Mouse (Mus musculus) adrenal gland, adult 2 months (tissue): ENCODE data around the gene Sdr42e1. TPM values are rescaled to one million over a fixed set of nuclear protein-coding genes. Genes with fewer than 3 reads are reported as not detected.

Source experiments
- DNase-seq: peaks from one replicate; pipeline ENCODE4 v3.0.0; 2021
- long read RNA-seq: library from polyadenylated mRNA; stranded (forward); transcript quantifications from one replicate; pipeline ENCODE4 v2.0.0, GENCODE M21; 2021
- polyA plus RNA-seq: library from polyadenylated mRNA; depleted of rRNA; stranded (reverse); fragments of >200 nt; gene quantifications from 2 replicates; pipeline ENCODE4 v1.2.3, GENCODE M21; 2012; rRNA removed
- total RNA-seq, 2 experiments: library from RNA; stranded (reverse); gene quantifications; 2 replicates each; pipeline ENCODE4 v1.2.3; 2021

Sdr42e1 gene
- total RNA-seq (1 to 10 TPM; 2.3 to 2.7 TPM), polyA plus RNA-seq (1.7 TPM in 2 replicates)
- long read RNA-seq, partial matches to known transcripts: 0 of 5 reads
- long read RNA-seq, other reads (novel, unspliced or antisense): 2 of 5 reads

DNA sequence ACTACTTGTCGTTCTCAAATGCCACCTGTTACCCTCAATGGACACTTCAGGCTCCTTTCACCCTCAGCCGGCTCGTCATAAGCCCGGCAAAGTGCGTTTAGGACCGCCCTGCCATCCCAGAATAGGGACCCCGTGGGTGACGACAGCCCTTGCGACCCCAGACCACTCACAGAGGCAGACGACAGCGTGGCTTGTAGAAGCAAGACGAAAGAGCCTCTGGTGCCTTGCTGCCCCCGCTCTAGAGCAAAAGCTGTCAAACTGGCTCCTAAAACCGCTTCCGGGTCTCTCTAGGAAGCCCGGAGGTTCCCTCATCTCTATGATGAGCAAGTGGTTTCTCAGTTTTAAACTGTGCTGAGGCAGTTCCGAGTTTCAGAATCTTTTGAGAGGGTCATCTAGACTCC lies at the start of gene Sdr42e1:
Gene Sdr42e1, minus strand, starts transcription at position 260 of the 401 bp plus-strand sequence.
- peak; percentile 59 for DNase-seq

DNA sequence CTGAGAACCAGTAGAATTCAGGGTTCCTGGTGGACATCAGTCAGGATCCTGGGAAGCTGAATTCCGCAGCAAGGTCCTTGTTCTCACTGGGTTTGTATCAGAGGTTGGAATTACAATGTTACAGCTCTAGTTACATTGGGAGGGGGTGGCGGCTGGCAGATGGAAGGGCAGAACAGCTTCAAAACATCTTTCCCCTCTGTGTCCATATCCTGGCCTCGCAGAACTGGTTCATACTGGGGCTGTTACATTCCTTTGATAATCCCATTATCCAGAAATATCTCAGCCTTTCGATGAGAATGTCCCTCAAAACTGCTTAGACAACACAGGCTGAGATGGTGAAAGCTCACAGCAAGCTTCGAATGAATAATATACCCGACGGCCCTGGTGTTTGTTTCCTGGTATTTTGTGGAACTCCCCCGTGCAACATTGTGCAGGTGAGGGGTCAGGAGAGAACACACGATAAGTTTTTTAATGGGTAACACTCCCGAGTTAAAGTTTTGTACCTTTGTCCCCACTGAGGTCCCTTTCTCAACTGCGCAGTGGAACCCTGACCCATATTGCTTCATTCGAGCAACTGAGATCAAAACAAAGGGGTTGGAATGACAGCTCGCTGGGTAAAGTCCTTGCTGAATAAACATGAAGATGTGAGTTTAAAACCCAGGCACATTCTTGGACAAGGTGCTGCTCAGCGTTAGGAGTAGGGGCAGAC lies 44.8 kb upstream of the Sdr42e1 start:
- DNase-seq: no peak

DNA sequence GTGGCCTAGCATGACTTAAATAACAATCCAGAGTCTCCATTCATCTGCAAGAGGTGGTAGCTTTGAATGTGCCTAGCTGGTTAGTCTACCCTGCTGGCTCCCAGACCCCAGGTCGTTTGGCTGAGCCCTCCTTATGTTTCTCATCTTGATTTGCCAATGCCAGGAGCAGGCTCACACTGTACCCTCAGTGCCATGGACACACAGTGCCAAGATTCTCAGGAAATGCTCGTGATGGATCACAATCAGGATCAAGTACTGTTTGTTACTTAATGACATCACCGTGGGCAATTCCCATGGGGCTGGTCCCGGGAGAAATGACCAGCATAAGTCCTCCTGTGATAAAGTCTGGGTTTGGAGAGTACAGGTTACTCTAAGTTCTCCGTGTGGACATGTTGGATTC lies 42.4 kb upstream of the Sdr42e1 start:
- no peak for DNase-seq

DNA sequence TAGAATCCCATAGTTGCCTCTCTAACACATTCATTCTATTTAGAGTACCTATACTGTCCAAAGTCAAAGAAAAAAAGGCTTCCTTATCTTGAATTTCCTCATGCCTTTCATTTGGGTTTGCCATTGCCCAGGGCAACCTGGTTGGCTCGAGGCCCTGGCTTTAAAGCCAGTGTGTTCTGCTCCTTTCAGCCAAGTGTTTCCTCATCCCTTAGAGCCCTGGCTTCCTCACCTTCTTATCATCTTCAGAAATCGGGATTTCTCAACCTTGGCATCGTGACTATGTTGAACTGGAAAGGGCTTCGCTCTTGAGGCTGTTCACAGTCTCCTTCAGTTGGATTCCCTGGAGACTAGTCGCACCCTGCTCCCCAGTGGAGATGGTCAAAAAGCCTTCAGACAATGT lies 41.1 kb upstream of the Sdr42e1 start:
- DNase-seq: peak; percentile 15

DNA sequence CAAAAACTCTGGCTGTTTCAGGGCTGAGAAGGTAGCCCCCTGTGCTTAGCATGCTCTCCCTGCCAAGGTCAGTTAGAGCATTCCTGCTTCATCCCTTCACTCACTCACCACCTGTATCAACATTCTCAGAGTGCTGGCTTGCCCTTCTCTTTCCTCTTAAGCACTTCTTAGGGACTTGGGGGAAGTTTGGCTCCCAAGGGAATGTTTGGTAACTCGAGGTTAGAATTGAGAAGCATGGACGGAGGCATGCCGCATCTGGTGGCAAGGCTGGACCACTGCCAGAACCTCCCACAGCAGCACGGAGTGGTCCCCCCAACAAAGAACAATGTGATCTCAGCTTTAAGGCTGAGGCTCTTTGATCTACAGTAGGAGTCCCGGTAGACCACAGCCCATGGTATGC lies 38.7 kb upstream of the Sdr42e1 start:
- DNase-seq: no peak

DNA sequence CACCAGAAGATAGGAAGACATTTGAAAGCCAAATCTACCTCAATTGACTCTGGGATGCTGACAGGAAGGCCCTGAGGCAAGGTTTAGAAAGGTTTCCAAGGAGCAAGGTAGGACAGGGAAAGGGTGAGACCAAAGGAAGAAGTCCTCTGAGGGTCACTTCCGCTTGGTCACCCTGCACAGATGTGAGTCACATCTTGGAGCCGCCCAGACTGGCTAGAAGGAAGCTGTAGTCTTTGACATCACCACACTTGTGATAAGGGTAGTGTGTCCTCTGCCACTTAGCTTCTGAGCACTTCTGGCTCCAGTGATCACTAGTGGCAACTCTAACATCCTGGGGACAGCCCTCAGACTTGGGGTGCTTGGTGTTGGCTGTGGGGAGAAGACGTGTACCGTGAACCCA lies 32.7 kb upstream of the Sdr42e1 start:
- DNase-seq: no peak

DNA sequence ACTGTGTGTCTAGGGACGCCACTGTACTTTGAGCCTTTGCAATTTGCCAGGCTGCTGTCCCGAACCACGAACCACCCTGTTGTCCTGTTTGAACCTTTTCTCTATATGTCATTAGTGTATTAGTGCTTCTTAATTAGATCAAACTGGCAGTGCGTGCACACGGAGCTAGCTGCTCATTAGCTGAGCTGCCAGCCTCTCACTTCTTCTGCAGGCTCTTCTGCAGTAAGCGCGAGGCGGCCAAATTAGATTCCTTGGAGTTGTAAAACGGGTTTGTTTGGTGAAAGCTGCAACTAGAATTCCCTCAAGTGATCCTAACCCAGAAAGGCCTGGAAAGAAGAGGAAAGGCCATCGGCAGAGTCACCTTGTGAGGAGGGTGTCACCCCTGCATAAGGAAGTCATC lies 29.2 kb upstream of the Sdr42e1 start:
- no peak for DNase-seq

DNA sequence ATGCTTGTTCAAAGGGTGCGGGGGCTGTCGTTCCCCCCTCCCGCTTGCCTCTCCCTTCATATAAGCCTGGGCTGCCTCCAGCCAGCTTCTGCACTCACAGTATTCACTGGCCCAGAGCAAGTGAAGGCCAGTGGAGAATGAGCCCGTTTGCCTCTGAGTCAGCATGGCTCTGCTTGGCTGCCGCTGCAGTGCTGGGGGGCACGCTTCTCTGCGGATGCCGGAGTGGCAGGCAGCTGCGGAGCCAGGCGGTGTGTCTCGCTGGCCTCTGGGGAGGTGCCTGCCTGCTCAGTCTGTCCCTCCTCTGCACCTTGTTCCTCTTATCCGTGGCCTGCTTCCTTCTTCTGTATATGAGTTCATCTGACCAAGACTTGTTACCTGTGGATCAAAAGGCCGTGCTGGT lies 28.4 kb upstream of the Sdr42e1 start, which contains the start of gene Hsd17b2:
Gene Hsd17b2, plus strand, starts transcription at position 46 of the 400 bp plus-strand sequence.
- DNase-seq: no peak

DNA sequence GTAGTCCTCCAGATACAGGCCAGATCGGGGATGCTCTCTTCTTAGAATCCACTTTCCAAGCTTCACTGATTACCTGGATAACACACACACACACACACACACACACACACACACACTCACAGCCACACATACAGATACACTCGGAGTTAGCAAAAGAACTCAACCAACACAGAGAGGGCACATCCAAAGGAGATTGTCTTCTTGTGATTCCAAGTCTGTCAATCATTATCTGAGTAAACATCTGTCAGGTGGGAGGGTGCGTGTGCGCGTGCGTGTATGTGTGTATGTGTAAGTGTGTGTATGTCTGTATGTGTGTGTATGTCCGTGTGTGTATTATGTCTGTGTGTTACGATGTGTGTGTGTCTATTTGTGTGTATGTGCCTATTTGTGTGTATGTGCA lies 27.8 kb upstream of the Sdr42e1 start:
- DNase-seq: no peak

DNA sequence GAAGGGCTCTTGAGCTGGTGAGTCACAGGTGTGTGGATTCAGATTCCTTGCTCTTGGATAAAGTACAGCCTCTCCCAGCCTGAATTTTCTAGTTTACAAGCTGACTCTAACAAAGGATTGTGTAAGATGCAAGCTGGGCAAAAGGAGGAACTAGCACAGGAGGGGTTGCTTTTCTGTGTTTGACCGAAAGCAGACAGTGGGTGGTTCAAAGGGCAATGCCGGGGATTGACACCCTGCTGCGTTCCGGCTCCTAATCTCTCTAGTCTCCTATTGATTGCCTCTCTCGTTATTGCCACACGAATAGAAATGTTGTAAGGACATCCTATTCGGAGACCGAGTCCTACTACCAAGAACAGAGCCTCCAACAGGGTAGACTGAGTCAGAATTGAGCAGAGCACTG lies 27.2 kb upstream of the Sdr42e1 start:
- no peak for DNase-seq

DNA sequence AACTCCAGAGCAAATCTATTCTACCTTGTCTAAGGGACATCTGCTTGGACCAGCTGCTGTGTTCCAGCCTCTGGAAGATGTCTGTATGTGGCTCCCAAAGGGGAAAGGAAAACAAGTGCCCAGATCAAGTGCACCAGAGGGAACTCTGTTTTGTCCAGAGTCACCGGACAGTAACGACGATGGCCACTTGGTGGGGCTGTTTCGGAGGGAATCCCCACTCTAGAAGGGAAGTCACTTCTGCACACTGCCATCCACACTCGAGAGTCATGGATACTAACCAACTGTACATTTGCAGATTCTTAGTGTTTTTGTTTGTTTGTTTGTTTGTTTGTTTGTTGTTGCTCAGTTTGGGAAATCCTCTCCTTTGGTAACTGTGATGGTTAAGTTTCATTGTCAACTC lies 23.8 kb upstream of the Sdr42e1 start:
- peak; percentile 17 for DNase-seq

DNA sequence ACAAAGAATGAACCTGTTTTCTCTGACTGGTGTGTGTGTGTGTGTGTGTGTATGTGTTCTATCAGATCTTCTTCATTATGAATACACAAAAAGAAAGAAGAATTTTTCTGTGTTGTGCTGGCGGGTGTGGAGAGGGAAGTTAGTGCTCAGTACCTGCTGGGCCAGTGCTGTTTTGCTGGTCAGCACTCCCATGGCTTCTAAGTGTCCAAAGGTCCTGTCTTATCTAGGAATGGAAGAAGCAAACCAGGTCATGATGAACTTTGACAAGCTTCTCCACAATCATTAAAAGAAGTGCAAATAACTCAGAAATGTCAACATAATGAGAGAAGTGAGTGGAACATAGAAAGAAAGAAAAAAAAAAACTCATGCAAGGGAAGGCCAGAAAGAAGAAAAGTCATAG lies 22.1 kb upstream of the Sdr42e1 start:
- no peak for DNase-seq

DNA sequence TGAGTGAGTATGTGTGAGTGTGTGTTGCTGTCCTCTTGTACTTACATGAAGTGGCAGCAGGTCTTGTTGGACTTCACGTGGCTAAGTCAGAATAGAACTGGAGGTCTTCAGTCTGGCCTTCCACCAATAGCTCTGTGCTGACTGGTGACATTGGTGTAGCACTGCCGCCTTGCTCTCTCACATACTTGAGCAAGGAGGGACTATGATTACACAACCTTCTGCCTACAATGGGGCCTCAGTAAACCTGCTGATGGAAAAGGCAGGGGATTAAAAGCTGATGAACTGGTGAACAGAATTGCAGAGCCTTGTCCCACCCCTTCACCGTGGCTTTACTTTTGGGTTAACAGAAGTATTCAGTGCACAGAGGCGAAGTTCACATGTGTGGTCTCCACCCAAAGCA lies 18.6 kb upstream of the Sdr42e1 start:
- no peak for DNase-seq

DNA sequence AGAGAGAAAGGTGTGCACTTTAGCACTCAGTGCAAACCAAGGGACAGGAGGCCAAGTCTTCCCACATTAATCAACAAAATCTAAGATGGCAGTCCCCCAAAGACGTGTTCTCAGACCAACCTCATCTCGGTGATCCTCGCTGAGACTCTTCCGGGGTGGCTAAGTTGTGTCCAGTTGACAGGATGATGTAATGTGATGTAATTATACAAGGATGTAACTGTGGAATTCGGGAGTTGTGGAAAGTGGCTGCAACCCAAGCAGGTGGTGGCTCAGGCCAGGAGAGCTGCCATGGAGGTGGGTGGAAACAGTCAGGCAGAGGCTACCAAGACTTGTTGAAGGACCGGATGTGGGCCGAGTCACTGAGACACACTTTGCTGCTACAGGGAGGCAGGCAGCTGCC lies 14.4 kb upstream of the Sdr42e1 start:
- DNase-seq: no peak

DNA sequence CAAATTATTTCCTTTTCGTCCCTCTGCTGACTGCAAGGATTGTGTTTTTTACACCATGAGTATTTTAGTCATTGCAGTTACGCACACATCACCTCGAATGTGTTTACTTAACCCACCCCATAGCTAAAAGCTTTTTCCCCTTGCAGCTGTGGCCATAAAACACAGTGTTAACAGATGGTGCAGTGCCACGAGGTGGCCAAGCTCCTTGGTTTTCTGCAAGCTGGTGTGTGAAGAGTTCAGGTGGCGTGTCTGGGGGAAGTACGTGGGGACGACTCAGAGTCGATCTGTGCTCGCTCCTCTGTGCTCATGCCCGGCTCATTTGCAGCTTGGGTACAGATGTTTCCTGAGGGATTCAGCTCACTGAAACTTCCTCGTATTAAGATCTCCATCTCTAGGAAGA lies 11.0 kb upstream of the Sdr42e1 start:
- no peak for DNase-seq

DNA sequence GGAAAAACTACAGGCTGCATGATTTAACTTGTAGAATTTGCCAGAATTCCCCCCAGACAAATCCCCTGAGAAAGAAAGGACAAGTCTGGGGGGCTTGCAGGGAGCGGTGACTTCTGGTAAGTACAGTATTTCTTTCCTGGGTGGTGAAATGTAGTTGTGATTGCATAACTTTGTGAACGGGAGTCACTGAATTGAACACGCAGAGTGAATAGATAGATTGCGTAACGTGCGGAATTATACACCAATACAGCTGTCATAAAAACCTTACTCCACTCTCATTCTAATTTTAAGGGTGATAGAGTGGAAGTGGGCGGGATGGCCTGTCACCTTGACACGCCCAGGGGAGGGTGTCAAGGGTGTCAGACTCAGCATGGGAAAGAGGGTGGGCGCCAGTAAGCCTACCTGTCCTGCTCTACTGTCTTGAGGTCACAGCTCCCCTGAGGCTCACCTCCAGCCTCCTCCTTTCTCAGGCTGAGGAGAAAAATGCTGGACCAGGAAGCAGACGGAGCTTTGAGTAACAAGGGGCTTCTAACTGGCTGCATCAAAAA lies 10.5 kb upstream of the Sdr42e1 start:
- no peak for DNase-seq

DNA sequence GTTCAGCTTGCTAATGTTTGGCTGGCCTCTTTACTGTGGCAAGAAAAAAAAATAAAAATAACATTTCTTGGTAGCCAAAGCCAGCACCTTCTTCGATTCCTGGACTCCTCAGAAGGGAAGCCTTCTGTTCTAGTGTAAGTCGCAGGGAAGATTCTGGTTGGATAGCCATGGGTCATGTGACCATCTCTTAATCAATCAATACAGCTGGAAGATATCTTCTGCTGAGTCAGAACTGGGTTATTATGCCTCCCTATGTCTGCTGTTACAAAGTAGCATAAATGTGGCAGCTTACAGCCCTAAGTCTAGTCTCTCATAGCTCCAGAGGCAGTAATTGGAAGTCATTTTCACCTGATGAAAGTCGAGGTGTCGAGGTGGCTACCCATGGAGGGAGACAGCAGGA lies 5.2 kb upstream of the Sdr42e1 start:
- no peak for DNase-seq

DNA sequence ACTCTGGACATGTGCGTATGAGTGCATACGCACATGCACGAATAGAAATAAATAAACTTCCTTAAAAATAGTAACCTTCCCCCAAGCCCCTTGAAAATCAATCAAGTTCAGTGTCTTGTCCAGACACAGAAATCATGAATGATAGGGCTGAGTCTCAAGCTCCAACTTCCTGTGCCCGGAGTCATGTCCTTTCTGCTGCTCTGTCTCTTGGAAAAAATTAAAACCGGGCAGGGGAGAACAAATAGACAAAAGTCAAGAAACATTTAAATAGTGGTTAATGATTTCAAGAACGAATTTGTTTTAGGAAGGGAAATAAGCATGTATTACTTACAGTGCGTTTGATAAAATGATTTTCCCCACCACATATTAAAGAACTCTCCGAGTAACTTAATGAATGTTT lies 3.5 kb upstream of the Sdr42e1 start:
- no peak for DNase-seq

DNA sequence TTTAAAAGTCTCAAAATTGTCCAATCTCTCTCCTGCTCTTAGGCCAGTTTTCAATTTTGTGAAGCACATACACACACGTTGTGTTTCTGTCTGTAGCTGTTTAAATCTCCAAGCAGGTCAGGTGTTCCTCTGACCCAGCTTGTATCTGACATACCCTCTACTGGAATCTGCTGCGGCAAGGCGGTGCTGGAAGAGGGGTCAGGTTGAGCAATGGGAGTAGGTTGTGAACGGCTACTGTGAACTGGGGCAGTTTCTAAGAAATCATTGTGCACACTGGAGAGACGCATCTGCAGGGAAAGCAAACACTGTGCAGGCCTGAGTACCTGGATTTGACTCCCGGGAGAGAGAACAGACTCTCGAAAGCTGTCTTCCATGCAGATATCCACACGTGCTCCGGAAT lies 3.0 kb upstream of the Sdr42e1 start:
- no peak for DNase-seq

DNA sequence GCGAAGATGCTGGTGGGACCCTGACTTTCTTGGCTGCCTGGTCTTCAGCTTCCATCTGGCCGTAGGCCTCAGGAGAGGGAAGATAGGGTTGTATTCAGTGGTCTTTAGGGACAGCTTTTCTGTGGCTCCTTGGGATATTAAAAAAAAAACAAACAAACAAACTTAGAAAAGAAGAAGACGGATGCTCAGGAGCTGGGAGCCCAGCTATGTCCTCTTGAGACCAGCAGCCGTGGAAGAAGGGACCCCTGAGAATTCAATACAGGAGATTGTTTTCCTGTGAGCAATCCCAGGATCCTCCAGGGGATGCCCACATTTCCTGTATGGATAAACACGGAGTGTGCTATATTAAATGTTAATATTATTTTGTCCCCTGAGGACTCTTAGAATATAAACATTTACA lies 1.7 kb upstream of the Sdr42e1 start:
- no peak for DNase-seq

DNA sequence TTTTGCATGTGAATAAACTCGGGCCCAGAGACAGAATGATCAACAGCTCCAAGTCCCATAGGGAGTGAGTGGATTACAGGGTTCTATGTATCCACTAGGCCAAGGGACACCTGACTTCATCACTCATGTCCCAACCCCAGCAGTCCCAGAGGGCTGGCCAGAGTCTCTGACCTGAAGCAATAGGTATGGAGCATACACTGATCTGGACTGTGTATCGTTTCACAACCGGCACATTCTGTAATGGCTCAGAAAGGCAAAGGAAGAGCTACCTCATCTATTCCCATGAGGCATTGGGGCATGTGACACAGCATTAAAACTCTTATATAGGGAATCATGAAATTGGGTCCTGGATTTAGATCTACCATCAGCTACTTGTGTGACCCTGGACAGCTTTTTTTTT lies 931 bp downstream of the Sdr42e1 start:
- DNase-seq: no peak

DNA sequence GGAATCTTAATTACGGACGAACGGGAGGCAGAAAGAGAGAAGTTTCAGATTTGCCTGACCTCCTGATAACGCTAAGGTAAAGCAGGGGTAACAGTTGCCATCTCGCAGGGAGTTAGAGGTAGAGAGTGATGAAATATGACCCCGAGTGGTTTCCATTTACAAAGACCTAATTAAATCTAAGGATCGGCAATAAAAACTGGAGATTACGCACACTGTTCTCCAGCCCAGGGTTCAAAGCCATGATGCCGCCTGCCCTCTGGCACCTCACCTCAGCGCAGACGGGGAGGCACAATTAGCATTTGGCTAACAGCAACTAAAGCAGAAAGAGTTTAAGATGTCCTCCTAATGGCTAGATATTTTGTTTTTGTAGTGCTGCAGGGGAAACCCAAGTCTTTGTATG lies 3.0 kb downstream of the Sdr42e1 start:
- DNase-seq: no peak

DNA sequence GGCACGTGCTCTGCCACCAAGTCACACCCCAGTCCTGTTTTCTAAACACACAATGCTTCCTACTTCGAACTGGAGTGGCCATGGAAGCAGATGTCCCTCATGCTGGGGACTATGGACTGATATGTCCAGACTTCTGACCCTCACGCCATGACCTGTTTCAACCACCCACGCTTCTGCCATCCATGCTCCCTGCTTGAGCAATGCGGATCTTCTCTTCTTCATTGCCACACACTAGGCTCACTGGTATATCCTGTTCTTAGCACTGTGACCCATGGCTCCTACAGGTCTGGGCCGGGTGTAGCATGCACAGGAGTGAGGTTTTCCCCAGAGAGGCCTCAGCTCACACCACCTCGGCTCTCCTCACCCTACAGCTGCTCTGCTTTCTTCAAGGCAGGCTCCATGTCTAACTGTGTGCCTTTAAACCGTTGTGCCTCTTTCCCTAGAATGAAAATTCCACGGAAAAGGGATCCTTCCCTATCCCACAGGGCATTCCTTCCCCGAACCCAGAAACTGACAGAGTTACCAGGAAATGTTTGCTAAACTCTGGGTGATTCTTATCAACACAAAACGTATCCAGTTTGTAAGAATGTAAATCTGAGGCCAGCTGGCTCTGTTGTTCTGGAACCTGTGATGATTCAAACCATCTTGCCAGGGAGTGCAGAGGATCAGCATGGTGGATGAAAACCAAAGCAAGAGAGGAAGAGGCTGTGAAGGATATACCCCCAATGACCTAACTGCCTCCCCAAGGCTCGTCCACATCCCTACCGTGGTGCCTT lies 6.0 kb downstream of the Sdr42e1 start:
- DNase-seq: no peak
